Mouse (Mus musculus) embryo, embryonic 11.5 days (tissue): ENCODE measurements around the gene Ppp1r13l.

ENCODE experiments used
- DNase-seq: peaks from one replicate; pipeline ENCODE4 v3.0.0-alpha.2; 2012; ENCODE audit warnings: low read depth, low spot score

Gene Ppp1r13l

GRCm38 (mm10) chr7:19359299-19359891 lies at the start of gene Ppp1r13l, which contains the start of gene Cd3eap:
Ppp1r13l (plus strand) TSS chr7:19359749.
Cd3eap (minus strand) TSS chr7:19359483.
- DNase-seq: peak; percentile 70

- peak; percentile 92 for DNase-seq
Observed at GRCm38 (mm10) chr7:19309884-19310641, 49.5 kb upstream of the Ppp1r13l start, which contains the start of gene Fosb. Fosb (minus strand) TSS chr7:19310051.

- DNase-seq: no peak
Observed at GRCm38 (mm10) chr7:19311991-19312390, 47.6 kb upstream of the Ppp1r13l start.

GRCm38 (mm10) chr7:19314033-19314432 lies 45.5 kb upstream of the Ppp1r13l start:
- no peak for DNase-seq

GRCm38 (mm10) chr7:19316451-19317161 lies 42.9 kb upstream of the Ppp1r13l start:
- no peak for DNase-seq

GRCm38 (mm10) chr7:19318201-19318600 lies 41.3 kb upstream of the Ppp1r13l start:
- no peak for DNase-seq

- DNase-seq: no peak
Observed at GRCm38 (mm10) chr7:19318676-19319075, 40.9 kb upstream of the Ppp1r13l start.

GRCm38 (mm10) chr7:19319458-19319857 lies 40.1 kb upstream of the Ppp1r13l start:
- DNase-seq: no peak

GRCm38 (mm10) chr7:19319906-19320305 lies 39.6 kb upstream of the Ppp1r13l start:
- DNase-seq: peak; percentile 96

- no peak for DNase-seq
Observed at GRCm38 (mm10) chr7:19320637-19321036, 38.9 kb upstream of the Ppp1r13l start.

- no peak for DNase-seq
Observed at GRCm38 (mm10) chr7:19321464-19321863, 38.1 kb upstream of the Ppp1r13l start.

GRCm38 (mm10) chr7:19322489-19322888 lies 37.1 kb upstream of the Ppp1r13l start:
- DNase-seq: no peak

GRCm38 (mm10) chr7:19324221-19324620 lies 35.3 kb upstream of the Ppp1r13l start:
- no peak for DNase-seq

- DNase-seq: no peak
Observed at GRCm38 (mm10) chr7:19325262-19326199, 34.0 kb upstream of the Ppp1r13l start.

GRCm38 (mm10) chr7:19326359-19326758 lies 33.2 kb upstream of the Ppp1r13l start:
- DNase-seq: peak; percentile 75

GRCm38 (mm10) chr7:19327128-19327527 lies 32.4 kb upstream of the Ppp1r13l start:
- peak; percentile 80 for DNase-seq

GRCm38 (mm10) chr7:19327782-19328181 lies 31.8 kb upstream of the Ppp1r13l start:
- no peak for DNase-seq

- DNase-seq: no peak
Observed at GRCm38 (mm10) chr7:19328425-19328824, 31.1 kb upstream of the Ppp1r13l start.

- DNase-seq: no peak
Observed at GRCm38 (mm10) chr7:19331910-19332309, 27.6 kb upstream of the Ppp1r13l start.

GRCm38 (mm10) chr7:19332709-19333352 lies 26.7 kb upstream of the Ppp1r13l start:
- no peak for DNase-seq

GRCm38 (mm10) chr7:19335583-19335982 lies 24.0 kb upstream of the Ppp1r13l start:
- no peak for DNase-seq
